11 mouse cellular contexts compared by ENCODE assay signal in the genomic region with DNA sequence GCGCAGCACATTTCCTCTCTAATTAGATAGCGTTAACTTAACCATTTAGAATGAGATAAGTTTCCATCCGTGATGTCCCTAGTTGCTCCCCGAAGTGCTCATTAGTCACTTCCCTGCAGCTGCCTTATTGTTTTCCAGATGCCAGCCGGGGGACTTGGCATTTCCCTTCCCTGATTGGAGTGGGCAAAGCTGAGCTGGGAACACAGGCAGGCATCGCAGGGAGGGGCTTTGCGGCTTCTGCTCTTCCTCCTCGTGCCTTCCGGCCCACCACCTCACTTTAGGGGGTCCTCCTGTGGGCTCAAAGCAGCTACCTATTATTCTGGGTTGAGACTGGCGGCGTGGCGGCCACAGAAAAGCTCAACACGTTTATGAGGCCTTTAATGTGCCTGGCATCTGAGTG. TPM values are rescaled to one million over a fixed set of nuclear protein-coding genes. Genes with fewer than 3 reads are reported as not detected.
DNase-seq lines count a peak whose midpoint lies in the region; ATAC-seq and TF ChIP-seq lines count a peak whose summit lies in the region.
"Had no signal": no experiment of that assay in that cellular context is flagged by ENCODE, and none has a peak within 500 bp of the region (broad histone marks: within the 10 kb centered on the region; RNA-seq: fewer than 3 reads in every experiment).

No protein-coding gene starts in this region.

- 28% methylated on average over 13 of the region's 13 CpGs for WGBS in embryonic facial prominence, embryonic 11.5 days
- WGBS in embryonic facial prominence, embryonic 10.5 days: 25% methylated on average over 13 of the region's 13 CpGs
- 24% methylated on average over 13 of the region's 13 CpGs for WGBS in embryonic facial prominence, embryonic 13.5 days
- 23% methylated on average over 13 of the region's 13 CpGs for WGBS in hindbrain, embryonic 13.5 days
- WGBS in midbrain, postnatal 0 days: 14% methylated on average over 13 of the region's 13 CpGs

- no peak overlapping the region for H3K27ac ChIP-seq in embryonic facial prominence, embryonic 11.5 days (replicated peaks; ENCODE audit: low read depth, low read length)
- no peak overlapping the region for H3K27ac ChIP-seq in embryonic facial prominence, embryonic 10.5 days (replicated peaks)
- H3K27ac ChIP-seq in embryonic facial prominence, embryonic 13.5 days: no peak overlapping the region
- peak overlapping the region; percentile 89 for H3K27ac ChIP-seq in hindbrain, embryonic 13.5 days
- peak overlapping the region; percentile 49 for H3K27ac ChIP-seq in midbrain, postnatal 0 days (ENCODE audit: low read depth, low read length)

- no peaks in the 10 kb centered on the region for H3K9me3 ChIP-seq in embryonic facial prominence, embryonic 11.5 days (replicated peaks; ENCODE audit: control insufficient read depth, low read length)
- no peaks in the 10 kb centered on the region for H3K9me3 ChIP-seq in embryonic facial prominence, embryonic 10.5 days
- no peaks in the 10 kb centered on the region for H3K9me3 ChIP-seq in embryonic facial prominence, embryonic 13.5 days
- no peaks in the 10 kb centered on the region for H3K9me3 ChIP-seq in hindbrain, embryonic 13.5 days
- H3K9me3 ChIP-seq in midbrain, postnatal 0 days (ENCODE audit: low read length): no peaks in the 10 kb centered on the region

- H3K4me1 ChIP-seq in embryonic facial prominence, embryonic 11.5 days (ENCODE audit: control insufficient read depth, insufficient read depth, low read length): no peaks in the 10 kb centered on the region
- H3K4me1 ChIP-seq in embryonic facial prominence, embryonic 10.5 days: peaks cover 35% of the 10 kb centered on the region
- H3K4me1 ChIP-seq in embryonic facial prominence, embryonic 13.5 days: peaks cover 13% of the 10 kb centered on the region
- peaks cover 27% of the 10 kb centered on the region for H3K4me1 ChIP-seq in hindbrain, embryonic 13.5 days (replicated peaks)
- H3K4me1 ChIP-seq in midbrain, postnatal 0 days (ENCODE audit: insufficient read depth, low read length): no peaks in the 10 kb centered on the region

- H3K4me3 ChIP-seq in embryonic facial prominence, embryonic 11.5 days (ENCODE audit: low read depth, low read length): no peak overlapping the region
- no peak overlapping the region for H3K4me3 ChIP-seq in embryonic facial prominence, embryonic 10.5 days
- H3K4me3 ChIP-seq in embryonic facial prominence, embryonic 13.5 days: no peak overlapping the region
- H3K4me3 ChIP-seq in hindbrain, embryonic 13.5 days: no peak overlapping the region
- no peak overlapping the region for H3K4me3 ChIP-seq in midbrain, postnatal 0 days (ENCODE audit: low read depth, low read length)

- TF ChIP-seq CTCF in midbrain, postnatal 0 days (IDR thresholded peaks at IDR 0.05): no peak

- no peaks in the 10 kb centered on the region for H3K36me3 ChIP-seq in embryonic facial prominence, embryonic 11.5 days (replicated peaks; ENCODE audit: control insufficient read depth, insufficient read depth, low read depth, low read length)
- peaks cover 6% of the 10 kb centered on the region for H3K36me3 ChIP-seq in embryonic facial prominence, embryonic 10.5 days (replicated peaks)
- 0 out of 2 replicates have a peak, but pooled peaks cover 3% of the 10 kb centered on the region for H3K36me3 ChIP-seq in embryonic facial prominence, embryonic 13.5 days
- H3K36me3 ChIP-seq in hindbrain, embryonic 13.5 days: peaks cover 5% of the 10 kb centered on the region
- no peaks in the 10 kb centered on the region for H3K36me3 ChIP-seq in midbrain, postnatal 0 days (ENCODE audit: insufficient read depth, low read length)

- no peak for DNase-seq in embryonic facial prominence, embryonic 11.5 days (ENCODE audit: low spot score)
- no peak for DNase-seq in embryonic facial prominence, embryonic 10.5 days (ENCODE audit: low spot score)
- peak; percentile 58 for DNase-seq in midbrain, postnatal 0 days (ENCODE audit: low spot score)
- no peak for DNase-seq in natural killer cell, adult 2 months (ENCODE audit: low spot score in 2 of 2)
- DNase-seq in ovary, postnatal 14 days (ENCODE audit: low spot score): no peak

- H3K4me2 ChIP-seq in embryonic facial prominence, embryonic 11.5 days (ENCODE audit: low read depth, low read length): no peak overlapping the region
- H3K4me2 ChIP-seq in embryonic facial prominence, embryonic 13.5 days: no peak overlapping the region
- H3K4me2 ChIP-seq in hindbrain, embryonic 13.5 days: peak overlapping the region; percentile 26
- no peak overlapping the region for H3K4me2 ChIP-seq in midbrain, postnatal 0 days (ENCODE audit: low read depth, low read length, poor library complexity, severe bottlenecking)

- H3K9ac ChIP-seq in embryonic facial prominence, embryonic 11.5 days (replicated peaks; ENCODE audit: low read length): 0 out of 2 replicates have a peak overlapping the region, but pooled peaks have one; percentile 22
- 0 out of 2 replicates have a peak overlapping the region, but pooled peaks have one; percentile 27 for H3K9ac ChIP-seq in embryonic facial prominence, embryonic 13.5 days
- peak overlapping the region; percentile 56; the same call in 1 of the 2 replicates for H3K9ac ChIP-seq in hindbrain, embryonic 13.5 days
- no peak overlapping the region for H3K9ac ChIP-seq in midbrain, postnatal 0 days (replicated peaks; ENCODE audit: low read length, poor library complexity, severe bottlenecking)

- H3K27me3 ChIP-seq in embryonic facial prominence, embryonic 11.5 days (ENCODE audit: control insufficient read depth, insufficient read depth, low read length): 0 out of 2 replicates have a peak, but pooled peaks cover 7% of the 10 kb centered on the region
- H3K27me3 ChIP-seq in embryonic facial prominence, embryonic 10.5 days (replicated peaks; ENCODE audit: low read depth, poor library complexity, severe bottlenecking): peaks cover 68% of the 10 kb centered on the region
- H3K27me3 ChIP-seq in embryonic facial prominence, embryonic 13.5 days: peaks cover 48% of the 10 kb centered on the region
- H3K27me3 ChIP-seq in hindbrain, embryonic 13.5 days: peaks cover 16% of the 10 kb centered on the region; the same call in 1 of the 2 replicates
- H3K27me3 ChIP-seq in midbrain, postnatal 0 days (ENCODE audit: insufficient read depth, low read length): no peaks in the 10 kb centered on the region

- no peak for ATAC-seq in embryonic facial prominence, embryonic 11.5 days (replicated peaks; ENCODE audit: insufficient number of reproducible peaks, low FRiP score, low TSS enrichment, low read depth)
- no peak for ATAC-seq in embryonic facial prominence, embryonic 13.5 days (ENCODE audit: insufficient number of reproducible peaks, insufficient read depth, low FRiP score, low TSS enrichment, low read depth)
- ATAC-seq in hindbrain, embryonic 13.5 days (ENCODE audit: low FRiP score): peak; percentile 65
- ATAC-seq in midbrain, postnatal 0 days (ENCODE audit: low FRiP score): peak; percentile 17; the same call in 1 of the 2 replicates
- ATAC-seq in granulocyte monocyte progenitor cell, adult 5-6 weeks (replicated peaks; ENCODE audit: poor library complexity, severe bottlenecking): no peak

RNA-seq across cellular contexts. Expression of a gene that starts 7.1 kb away (rescaled TPM):
- polyA plus RNA-seq in embryonic facial prominence, embryonic 11.5 days (2014; fragmentation: Nextera tagmentation; extraction: Ambion mirVana): 2.4 and 2.7 TPM in 2 replicates
- polyA plus RNA-seq in embryonic facial prominence, embryonic 10.5 days (2016; fragmentation: Nextera tagmentation; extraction: Ambion mirVana): 1.1 and 1.2 TPM in 2 replicates
- polyA plus RNA-seq in embryonic facial prominence, embryonic 13.5 days (2015; fragmentation: Nextera tagmentation; extraction: Ambion mirVana): 2.4 and 2.5 TPM in 2 replicates
- polyA plus RNA-seq in hindbrain, embryonic 13.5 days (2015; fragmentation: Nextera tagmentation; extraction: Ambion mirVana): 14.3 and 14.8 TPM in 2 replicates
- total RNA-seq in midbrain, postnatal 0 days (2014; rRNA removed): 50.9 and 55.6 TPM in 2 replicates
- 25.0 and 29.2 TPM in 2 replicates for polyA plus RNA-seq in midbrain, postnatal 0 days (2015; fragmentation: Nextera tagmentation; extraction: Ambion mirVana)
- total RNA-seq in granulocyte monocyte progenitor cell, adult 5-6 weeks (2014; fragmentation: Nextera tagmentation): not detected in 2 replicates
- total RNA-seq in granulocyte monocyte progenitor cell, adult 5-6 weeks (2017): not detected in 2 replicates

RNA-seq across cellular contexts. Expression of a gene that starts 12.5 kb away (rescaled TPM):
- 15.4 and 18.0 TPM in 2 replicates for polyA plus RNA-seq in embryonic facial prominence, embryonic 11.5 days (2014; fragmentation: Nextera tagmentation; extraction: Ambion mirVana)
- polyA plus RNA-seq in embryonic facial prominence, embryonic 10.5 days (2016; fragmentation: Nextera tagmentation; extraction: Ambion mirVana): 19.7 and 20.8 TPM in 2 replicates
- 15.3 and 19.1 TPM in 2 replicates for polyA plus RNA-seq in embryonic facial prominence, embryonic 13.5 days (2015; fragmentation: Nextera tagmentation; extraction: Ambion mirVana)
- 20.9 and 21.4 TPM in 2 replicates for polyA plus RNA-seq in hindbrain, embryonic 13.5 days (2015; fragmentation: Nextera tagmentation; extraction: Ambion mirVana)
- 32.6 and 35.2 TPM in 2 replicates for total RNA-seq in midbrain, postnatal 0 days (2014; rRNA removed)
- polyA plus RNA-seq in midbrain, postnatal 0 days (2015; fragmentation: Nextera tagmentation; extraction: Ambion mirVana): 17.6 and 19.2 TPM in 2 replicates
- total RNA-seq in granulocyte monocyte progenitor cell, adult 5-6 weeks (2014; fragmentation: Nextera tagmentation): 7.4 and 10.1 TPM in 2 replicates
- 7.6 and 8.7 TPM in 2 replicates for total RNA-seq in granulocyte monocyte progenitor cell, adult 5-6 weeks (2017)

RNA-seq across cellular contexts. Expression of a gene that starts 50.7 kb away (rescaled TPM):
- polyA plus RNA-seq in embryonic facial prominence, embryonic 11.5 days (2014; fragmentation: Nextera tagmentation; extraction: Ambion mirVana): 0.39 TPM in 1 of 2 replicates, not detected in the other
- 0.13 TPM in 1 of 2 replicates, not detected in the other for polyA plus RNA-seq in embryonic facial prominence, embryonic 10.5 days (2016; fragmentation: Nextera tagmentation; extraction: Ambion mirVana)
- polyA plus RNA-seq in embryonic facial prominence, embryonic 13.5 days (2015; fragmentation: Nextera tagmentation; extraction: Ambion mirVana): 0.18 and 0.25 TPM in 2 replicates
- polyA plus RNA-seq in hindbrain, embryonic 13.5 days (2015; fragmentation: Nextera tagmentation; extraction: Ambion mirVana): 3.0 and 3.5 TPM in 2 replicates
- total RNA-seq in midbrain, postnatal 0 days (2014; rRNA removed): 18.7 and 24.0 TPM in 2 replicates
- 20.1 and 21.6 TPM in 2 replicates for polyA plus RNA-seq in midbrain, postnatal 0 days (2015; fragmentation: Nextera tagmentation; extraction: Ambion mirVana)
- not detected in 2 replicates for total RNA-seq in granulocyte monocyte progenitor cell, adult 5-6 weeks (2014; fragmentation: Nextera tagmentation)
- not detected in 2 replicates for total RNA-seq in granulocyte monocyte progenitor cell, adult 5-6 weeks (2017)
- total RNA-seq: heart, adult 18-20 months had no signal
- polyA plus RNA-seq: liver, embryonic 16.5 days; testis, adult 2 months had no signal

Comparison
In these comparisons a context has a peak if more than half of its experiments do, and no peak if none do; other contexts are left out.
1. ATAC-seq: peak in hindbrain, embryonic 13.5 days (single experiment) and midbrain, postnatal 0 days (single experiment); none in embryonic facial prominence, embryonic 11.5 days (single experiment), embryonic facial prominence, embryonic 13.5 days (single experiment) and granulocyte monocyte progenitor cell, adult 5-6 weeks (single experiment).
2. H3K27ac ChIP-seq: peak in hindbrain, embryonic 13.5 days (single experiment) and midbrain, postnatal 0 days (single experiment); none in embryonic facial prominence, embryonic 11.5 days (single experiment), embryonic facial prominence, embryonic 10.5 days (single experiment) and embryonic facial prominence, embryonic 13.5 days (single experiment).